Mouse (Mus musculus) liver, embryonic 16.5 days (tissue): ENCODE results near the gene Pln. TPM values are rescaled to one million over a fixed set of nuclear protein-coding genes. Genes with fewer than 3 reads are reported as not detected.

Experiments used
- ATAC-seq: fragments of 200-750 bp; cut with Nextera tagmentation; 2 replicates; pipeline ENCODE4 v1.8.0; 2017; ENCODE audit warnings: low read depth, mild to moderate bottlenecking, moderate number of reproducible peaks, moderate library complexity
- H3K27ac ChIP-seq: fragments of 300-500 bp; sonication (generic); 2 replicates; pipeline ENCODE4 v1.5.1; 2014; ENCODE audit warnings: mild to moderate bottlenecking, low read length
- H3K27me3 ChIP-seq: fragments of 300-500 bp; sonication (generic); 2 replicates; pipeline ENCODE4 v1.6.1; 2014; ENCODE audit warnings: low read depth, low read length, mixed read lengths; ENCODE audit not compliant: control insufficient read depth, insufficient read depth
- H3K36me3 ChIP-seq: fragments of 300-500 bp; sonication (generic); 2 replicates; pipeline ENCODE4 v1.6.1; 2014; ENCODE audit warnings: mild to moderate bottlenecking; ENCODE audit not compliant: control insufficient read depth, insufficient read depth
- H3K4me1 ChIP-seq: fragments of 300-500 bp; sonication (generic); 2 replicates; pipeline ENCODE4 v1.6.1; 2014; ENCODE audit warnings: low read depth, low read length, mixed read lengths; ENCODE audit not compliant: control insufficient read depth
- H3K4me2 ChIP-seq: fragments of 300-500 bp; sonication (generic); 2 replicates; pipeline ENCODE4 v1.6.1; 2014; ENCODE audit warnings: low read depth, low read length, mixed read lengths
- H3K4me3 ChIP-seq: fragments of 300-500 bp; sonication (generic); 2 replicates; pipeline ENCODE4 v1.5.1; 2014; ENCODE audit warnings: low read depth, mild to moderate bottlenecking, low read length
- H3K9ac ChIP-seq: fragments of 300-500 bp; sonication (generic); 2 replicates; pipeline ENCODE4 v1.6.1; 2014; ENCODE audit warnings: low read depth, low read length
- H3K9me3 ChIP-seq: fragments of 300-500 bp; sonication (generic); replicated peaks from 2 replicates; pipeline ENCODE4 v1.6.1; 2016; ENCODE audit warnings: low read length; ENCODE audit not compliant: control insufficient read depth
- WGBS: fragments of 180-500 bp; shearing (Covaris S2); extraction: QIAGEN DNeasy Blood & Tissue Kit; methylation state at CpG from one replicate; pipeline ENCODE4 v1.1.7; 2014; ENCODE audit not compliant: insufficient replicate concordance; 5-methylcytosine and 5-hydroxymethylcytosine counted together
- polyA plus RNA-seq: library from polyadenylated mRNA; unstranded; fragments of >200 nt; fragmentation: Nextera tagmentation; extraction: Ambion mirVana; gene quantifications from 2 replicates; pipeline ENCODE4 v1.2.1, GENCODE M21; 2015

Pln gene
- polyA plus RNA-seq, 1 experiment from 2014 or later = 0.66 TPM

- Histone ChIP-seq H3K4me2 (peak overlapping the region; percentile 91), H3K27ac (peak overlapping the region; percentile 86), H3K9me3 (no peaks in the 10 kb centered on the region), H3K27me3 (no peaks in the 10 kb centered on the region), H3K36me3 (no peaks in the 10 kb centered on the region), H3K4me1 (peaks cover 12% of the 10 kb centered on the region), H3K4me3 (peak overlapping the region; percentile 88), H3K9ac (peak overlapping the region; percentile 88)
- peak; percentile 72 for ATAC-seq
- under 1% methylated on average over 51 of the region's 59 CpGs for WGBS
Observed at GRCm38 (mm10) chr10:53378981-53379708, 41.7 kb downstream of the Pln start.

GRCm38 (mm10) chr10:53379709-53380106, 42.2 kb downstream of the Pln start, which contains the start of gene Cep85l:
Cep85l (minus strand) TSS chr10:53379947.
- ATAC-seq = peak; percentile 95
- Histone ChIP-seq H3K9ac (peak within 1 kb of the TSS; percentile 88), H3K4me1 (peaks cover 12% of the 10 kb centered on the region), H3K9me3 (no peaks in the 10 kb centered on the region), H3K27ac (peak within 1 kb of the TSS; percentile 86), H3K27me3 (no peaks in the 10 kb centered on the region), H3K36me3 (no peaks in the 10 kb centered on the region), H3K4me2 (peak within 1 kb of the TSS; percentile 91), H3K4me3 (peak within 1 kb of the TSS; percentile 88)
- 0% methylated on average over 31 of the region's 31 CpGs for WGBS

- peak overlapping the region; percentile 26 for H3K4me2 ChIP-seq
Observed at GRCm38 (mm10) chr10:53382696-53383365, 45.4 kb downstream of the Pln start.

GRCm38 (mm10) chr10:53384896-53385295, 47.4 kb downstream of the Pln start:
- peaks cover 5% of the 10 kb centered on the region for H3K4me1 ChIP-seq
- H3K4me2 ChIP-seq = no peak overlapping the region
- no peak overlapping the region for H3K27ac ChIP-seq
- WGBS = 76% methylated on average over 1 of the region's 1 CpGs
- no peak overlapping the region for H3K9ac ChIP-seq
- no peak overlapping the region for H3K4me3 ChIP-seq
- no peak for ATAC-seq
- H3K9me3 ChIP-seq = no peaks in the 10 kb centered on the region
- no peaks in the 10 kb centered on the region for H3K36me3 ChIP-seq
- no peaks in the 10 kb centered on the region for H3K27me3 ChIP-seq

More at GRCm38 (mm10) chr10:53382696-53383365, 45.4 kb downstream of the Pln start:
- peak; percentile 40 for ATAC-seq
- H3K4me1 ChIP-seq = peaks cover 9% of the 10 kb centered on the region
- no peak overlapping the region for H3K9ac ChIP-seq
- WGBS = 55% methylated on average over 7 of the region's 7 CpGs
- H3K9me3 ChIP-seq = no peaks in the 10 kb centered on the region
- H3K27me3 ChIP-seq = no peaks in the 10 kb centered on the region
- H3K27ac ChIP-seq = peak overlapping the region; percentile 82
- no peaks in the 10 kb centered on the region for H3K36me3 ChIP-seq
- H3K4me3 ChIP-seq = peak overlapping the region; percentile 3; the same call in 1 of the 2 replicates

DNA sequence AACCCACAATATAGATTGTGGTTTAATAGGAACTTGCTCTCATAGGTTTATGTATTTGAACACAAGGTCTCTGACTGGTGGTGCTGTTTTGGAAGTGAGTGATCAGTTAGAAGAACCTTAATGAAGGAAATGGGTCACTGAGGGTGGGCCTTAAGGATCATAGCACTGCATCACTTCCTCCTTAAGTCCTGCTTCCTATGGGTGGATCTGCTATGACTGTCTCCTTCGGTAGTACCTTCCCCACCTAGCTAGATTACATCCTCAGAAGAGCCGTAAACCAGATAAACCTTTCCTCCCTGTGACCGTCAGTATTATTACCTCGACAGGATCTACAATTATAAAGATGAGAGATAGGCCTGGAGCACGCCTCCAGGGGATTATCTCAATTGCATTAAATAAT, 48.0 kb downstream of the Pln start:
- no peaks in the 10 kb centered on the region for H3K36me3 ChIP-seq
- ATAC-seq = no peak
- H3K9me3 ChIP-seq = no peaks in the 10 kb centered on the region
- H3K4me1 ChIP-seq = no peaks in the 10 kb centered on the region; the same call in 1 of the 2 replicates
- WGBS = 40% methylated on average over 5 of the region's 5 CpGs
- H3K27ac ChIP-seq = no peak overlapping the region
- no peak overlapping the region for H3K4me3 ChIP-seq
- H3K27me3 ChIP-seq = no peaks in the 10 kb centered on the region
- no peak overlapping the region for H3K9ac ChIP-seq
- no peak overlapping the region for H3K4me2 ChIP-seq

GRCm38 (mm10) chr10:53388227-53388920, 50.9 kb downstream of the Pln start:
- no peaks in the 10 kb centered on the region for H3K36me3 ChIP-seq
- H3K4me1 ChIP-seq = no peaks in the 10 kb centered on the region
- no peak overlapping the region for H3K4me2 ChIP-seq
- H3K9ac ChIP-seq = no peak overlapping the region
- H3K4me3 ChIP-seq = no peak overlapping the region
- WGBS = 60% methylated on average over 6 of the region's 6 CpGs
- no peak overlapping the region for H3K27ac ChIP-seq
- ATAC-seq = no peak
- no peaks in the 10 kb centered on the region for H3K27me3 ChIP-seq
- no peaks in the 10 kb centered on the region for H3K9me3 ChIP-seq

DNA sequence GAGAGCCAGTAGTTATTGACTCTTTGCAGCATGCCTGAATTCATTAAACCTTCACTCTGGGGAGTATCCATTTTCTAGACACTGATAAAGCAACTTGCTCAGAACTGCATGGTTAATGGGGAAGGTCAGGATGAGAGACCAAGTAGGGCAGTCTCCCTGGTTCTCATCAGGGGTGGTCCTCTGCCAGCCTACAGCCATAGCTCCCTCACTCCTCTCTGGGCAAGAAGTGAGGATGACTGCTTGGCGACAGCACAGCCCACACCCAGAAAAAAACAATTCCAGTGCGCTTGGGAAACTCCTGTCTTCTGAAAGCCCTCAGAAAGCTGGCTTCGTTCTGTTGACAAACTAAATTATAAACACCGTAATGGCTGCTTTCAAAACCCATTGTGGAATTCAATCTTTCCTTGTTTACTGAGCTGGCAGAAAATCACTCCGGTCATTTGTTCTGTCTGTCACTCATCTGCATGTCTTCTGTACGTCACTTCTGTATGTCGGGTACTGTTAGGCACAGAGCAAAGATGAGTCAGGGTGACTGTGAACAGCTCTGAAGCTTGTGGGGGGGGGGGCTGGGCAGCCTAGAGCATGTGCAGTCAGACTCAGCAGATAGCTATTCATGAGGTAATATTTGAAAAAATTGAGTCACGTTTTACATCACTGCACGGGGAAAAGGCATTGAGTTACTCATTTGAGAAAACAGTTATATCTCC, 57.6 kb downstream of the Pln start:
- H3K27ac ChIP-seq = no peak overlapping the region

More for the DNA sequence above, 57.6 kb downstream of the Pln start:
- Histone ChIP-seq H3K27me3 (no peaks in the 10 kb centered on the region), H3K4me3 (no peak overlapping the region), H3K9me3 (no peaks in the 10 kb centered on the region), H3K4me1 (peaks cover 6% of the 10 kb centered on the region; the same call in 1 of the 2 replicates), H3K36me3 (no peaks in the 10 kb centered on the region), H3K9ac (no peak overlapping the region), H3K4me2 (no peak overlapping the region)
- no peak for ATAC-seq
- 64% methylated on average over 9 of the region's 9 CpGs for WGBS
